Mouse (Mus musculus): ENCODE measurements around the gene Bahd1.

The Bahd1 gene

DNA sequence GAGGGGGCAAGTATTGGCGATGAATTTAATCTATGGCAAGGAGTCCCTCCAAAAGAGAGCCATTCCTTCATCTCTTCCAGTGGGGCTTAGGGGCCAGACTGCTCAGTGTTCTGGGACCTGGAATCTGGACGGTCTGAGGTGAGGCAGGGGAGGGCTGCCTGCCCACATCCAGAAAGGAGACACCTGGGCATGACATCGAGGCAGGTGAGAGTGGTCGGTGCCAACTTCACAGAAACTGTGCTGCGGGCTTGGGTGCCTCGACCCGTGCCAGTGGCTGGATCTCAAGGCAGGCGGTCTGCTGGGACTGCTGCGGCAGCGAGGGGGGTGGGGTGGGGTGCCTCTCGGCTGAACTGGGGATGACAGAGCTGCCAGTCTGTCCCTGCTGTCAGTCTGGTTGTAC, 2.4 kb upstream of the Bahd1 start:
- peak; percentile 40 to 60 for DNase-seq (ENCODE audit: inconsistent age in 2 of 2, low spot score in 1 of 2)

GRCm38 (mm10) chr2:118898771-118899170, 1.4 kb upstream of the Bahd1 start:
- peak in 1 of 2 experiments; percentile 35 for DNase-seq (ENCODE audit: inconsistent age in 2 of 2, low spot score in 1 of 2)

DNA sequence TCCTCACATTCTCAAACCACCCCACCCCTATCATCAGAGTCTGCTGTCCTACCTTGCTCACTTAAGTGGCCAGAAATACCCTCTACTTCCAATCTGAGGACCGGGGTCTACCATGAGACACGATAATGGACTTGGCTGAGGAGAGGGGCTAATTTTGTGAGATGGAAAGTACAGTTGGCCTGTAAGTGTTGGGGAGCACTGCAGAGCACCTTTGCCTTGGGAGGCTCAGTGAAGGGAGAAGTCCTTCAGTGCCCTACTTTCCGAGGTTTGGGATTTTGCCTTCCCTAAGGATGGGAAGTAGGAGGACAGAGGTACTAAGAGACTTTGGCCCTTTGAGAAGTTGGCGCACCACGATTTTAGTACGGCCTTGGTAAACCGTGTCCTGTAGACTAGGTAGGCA, 871 bp upstream of the Bahd1 start:
- DNase-seq (ENCODE audit: inconsistent age in 2 of 2, low spot score in 1 of 2): peak in 1 of 2 experiments; percentile 58

GRCm38 (mm10) chr2:118900826-118901140, 606 bp downstream of the Bahd1 start:
- DNase-seq (ENCODE audit: inconsistent age in 2 of 2, low spot score in 1 of 2): no peak

- DNase-seq (ENCODE audit: inconsistent age in 2 of 2, low spot score in 1 of 2): peak; percentile 99
Measured at GRCm38 (mm10) chr2:118901175-118902031, 1.2 kb downstream of the Bahd1 start.

DNA sequence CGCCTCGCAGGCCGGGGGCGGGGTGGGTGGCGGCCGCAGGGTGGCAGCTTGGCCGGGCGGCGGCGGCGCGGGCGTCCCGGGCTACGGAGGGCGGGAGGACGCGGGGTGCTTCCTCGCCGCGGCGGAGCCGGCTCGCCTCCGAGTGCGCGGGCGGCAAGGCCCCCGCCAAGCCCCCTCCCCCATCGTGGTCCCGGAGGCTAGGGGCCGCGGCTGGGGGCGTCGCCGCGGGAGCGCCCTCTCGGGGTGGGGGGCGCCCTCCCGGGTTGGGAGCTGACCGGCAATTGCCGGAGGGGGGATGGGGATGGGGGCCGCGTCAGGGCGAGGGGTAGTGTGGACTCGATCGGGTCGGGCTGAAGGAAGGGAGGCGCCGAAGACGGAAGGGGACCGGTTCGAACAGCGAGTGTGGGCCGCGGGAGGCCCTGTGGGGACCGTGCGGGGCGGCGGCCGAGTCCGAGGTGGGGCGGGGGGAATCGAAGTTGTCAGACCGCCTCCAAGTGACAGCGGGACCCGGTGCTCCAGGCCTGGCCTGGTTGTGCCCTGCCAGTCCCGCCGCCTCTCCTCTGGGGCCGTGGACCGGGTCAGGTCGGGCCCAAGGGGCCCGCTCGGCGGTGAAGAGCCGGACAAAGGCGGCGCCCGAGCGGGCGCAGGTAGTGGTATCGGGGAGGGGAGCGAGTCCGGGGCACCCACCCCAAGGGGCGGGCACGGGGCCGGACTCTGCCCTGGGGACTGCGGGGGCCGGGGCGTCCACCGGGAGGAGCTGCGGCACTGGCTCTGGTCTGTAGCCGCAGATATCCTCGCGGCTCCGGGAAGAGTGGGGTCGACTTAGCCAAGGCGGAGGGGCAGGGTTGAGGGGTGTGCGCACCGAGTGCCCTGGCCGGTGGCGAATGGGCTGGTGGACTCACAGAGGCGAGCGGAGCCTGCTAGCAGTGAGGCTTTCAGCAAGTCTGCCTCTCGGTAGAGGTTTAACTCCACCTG, 2.2 kb downstream of the Bahd1 start:
- DNase-seq (ENCODE audit: inconsistent age in 2 of 2, low spot score in 1 of 2): peak; percentile 83 to 93

GRCm38 (mm10) chr2:118903333-118903741, 3.2 kb downstream of the Bahd1 start:
- DNase-seq (ENCODE audit: inconsistent age in 2 of 2, low spot score in 1 of 2): peak in 1 of 2 experiments; percentile 58

DNA sequence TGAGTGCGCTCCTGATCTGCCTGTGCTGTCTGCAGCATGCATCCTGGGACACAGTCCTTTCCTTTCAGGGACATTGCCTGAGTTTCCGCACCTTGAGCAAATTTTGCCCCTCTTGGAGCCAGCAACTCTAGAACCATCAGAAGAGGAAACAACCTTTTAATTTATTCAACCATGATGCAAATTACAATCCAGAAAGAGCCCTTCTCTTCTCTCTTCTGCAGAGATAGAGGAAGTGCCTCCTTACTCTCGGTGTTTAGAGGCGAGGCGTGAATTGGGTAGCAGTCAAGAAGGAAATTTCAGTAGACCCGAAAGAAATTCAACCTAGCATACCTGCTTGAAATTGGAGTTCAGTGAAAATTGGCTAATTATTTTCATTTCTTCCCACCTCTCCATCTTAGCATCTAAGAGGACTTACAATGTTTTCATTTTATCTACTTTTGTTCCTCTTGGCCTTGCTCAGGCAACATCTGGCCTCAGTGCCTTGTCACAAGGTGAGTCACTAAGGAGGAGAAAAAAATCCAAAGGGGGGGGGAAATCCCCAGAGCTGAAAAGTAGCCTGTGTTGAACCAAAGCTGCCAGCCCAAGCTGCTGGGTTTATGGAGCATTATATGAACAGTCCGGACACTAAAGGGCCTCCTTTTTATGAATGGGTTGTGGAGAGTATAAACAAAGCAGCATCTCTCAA, 5.4 kb downstream of the Bahd1 start:
- peak in 1 of 2 experiments; percentile 82 for DNase-seq (ENCODE audit: inconsistent age in 2 of 2, low spot score in 1 of 2)

DNA sequence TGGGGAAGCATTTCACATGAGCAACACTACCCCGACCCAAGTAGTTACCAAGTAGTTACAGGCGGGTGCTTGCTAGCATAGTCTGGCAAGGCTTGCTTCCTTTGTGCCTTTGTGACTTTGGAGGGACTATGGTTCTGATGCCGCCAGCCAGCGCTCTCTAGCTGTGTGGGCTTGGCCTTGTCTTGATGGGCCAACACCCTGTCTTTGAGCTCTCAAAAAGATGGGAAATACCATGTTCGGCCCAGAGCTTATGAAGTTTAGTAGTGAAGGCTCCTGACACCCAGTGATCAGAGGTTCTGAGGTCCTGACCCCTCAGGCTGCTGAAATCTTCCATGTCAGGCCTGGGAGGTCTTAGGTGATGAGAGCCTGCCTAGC, 5.9 kb downstream of the Bahd1 start:
- no peak for DNase-seq (ENCODE audit: inconsistent age in 2 of 2, low spot score in 1 of 2)

DNA sequence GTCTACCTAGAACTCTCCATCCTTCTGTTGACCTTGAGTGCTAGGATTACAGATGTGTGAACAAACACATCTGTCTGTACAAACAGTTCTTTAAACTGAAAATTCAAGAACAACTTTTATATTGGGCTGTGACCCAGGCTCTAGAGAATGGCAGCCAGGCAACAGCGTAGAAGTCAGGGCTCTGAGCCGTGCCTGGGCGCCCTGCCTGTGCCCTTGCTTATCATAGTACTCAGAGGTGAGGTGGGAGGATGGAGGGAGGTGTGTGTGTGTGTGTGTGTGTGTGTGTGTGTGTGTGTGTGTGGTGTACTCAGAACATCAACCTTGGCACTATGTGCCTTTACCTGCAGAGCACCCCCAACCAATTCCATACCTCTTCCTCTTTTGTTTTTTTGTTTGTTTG, 7.6 kb downstream of the Bahd1 start:
- no peak for DNase-seq (ENCODE audit: inconsistent age in 2 of 2, low spot score in 1 of 2)

GRCm38 (mm10) chr2:118909151-118909550, 9.0 kb downstream of the Bahd1 start:
- no peak for DNase-seq (ENCODE audit: inconsistent age in 2 of 2, low spot score in 1 of 2)

DNA sequence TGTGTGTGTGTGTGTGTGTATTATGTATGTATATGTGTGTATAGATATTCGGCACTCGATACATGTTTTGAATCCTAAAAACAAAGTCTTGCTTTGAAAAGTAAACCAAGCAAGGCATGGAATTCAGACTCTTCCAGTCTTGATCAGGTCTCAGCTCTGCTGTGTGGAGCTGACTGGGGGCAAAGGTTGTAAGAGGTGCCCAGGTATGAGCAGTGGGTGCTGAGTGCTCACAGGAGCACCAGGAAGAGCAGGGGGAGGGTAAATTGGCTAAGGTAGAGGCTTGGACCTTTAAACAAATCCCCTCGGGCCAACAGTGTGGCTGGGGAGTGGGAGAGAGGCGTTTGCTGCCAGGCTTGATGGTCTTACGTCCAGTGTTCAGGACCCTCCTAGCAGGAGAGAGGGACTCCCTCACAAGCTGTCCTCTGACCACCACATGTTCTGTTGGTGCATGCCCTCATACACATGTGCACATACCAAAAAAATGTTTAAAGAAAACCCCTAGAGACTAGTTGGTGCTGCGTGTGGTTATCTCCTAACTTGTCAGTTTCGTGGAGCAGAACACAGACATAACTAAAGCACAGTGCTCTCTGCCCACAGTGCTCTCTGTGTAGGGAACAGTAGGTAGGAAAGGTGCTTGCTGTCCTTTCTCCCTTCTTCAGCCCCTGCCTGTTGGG, 10.6 kb downstream of the Bahd1 start:
- DNase-seq (ENCODE audit: inconsistent age in 2 of 2, low spot score in 1 of 2): no peak

DNA sequence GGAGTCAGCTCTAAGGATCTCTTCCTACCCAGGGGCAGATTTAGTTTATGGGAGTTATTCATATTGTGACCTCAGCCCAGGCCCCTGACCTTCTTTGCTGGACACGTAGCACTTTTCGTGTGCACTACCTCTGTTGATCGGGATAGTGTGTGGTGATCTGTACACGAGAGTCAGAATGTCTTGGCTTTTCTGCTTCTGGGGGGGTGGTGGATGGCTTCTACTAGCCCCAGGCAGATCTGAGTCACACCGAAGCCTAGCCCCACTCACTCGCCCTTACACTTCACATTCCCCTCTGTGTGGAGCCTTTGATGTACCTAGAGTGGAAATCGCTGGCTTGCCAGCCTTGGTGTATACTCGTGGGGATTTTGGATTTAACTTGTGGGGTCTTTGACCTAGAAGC, 12.5 kb downstream of the Bahd1 start:
- peak; percentile 22 to 71 for DNase-seq (ENCODE audit: inconsistent age in 2 of 2, low spot score in 1 of 2)

DNA sequence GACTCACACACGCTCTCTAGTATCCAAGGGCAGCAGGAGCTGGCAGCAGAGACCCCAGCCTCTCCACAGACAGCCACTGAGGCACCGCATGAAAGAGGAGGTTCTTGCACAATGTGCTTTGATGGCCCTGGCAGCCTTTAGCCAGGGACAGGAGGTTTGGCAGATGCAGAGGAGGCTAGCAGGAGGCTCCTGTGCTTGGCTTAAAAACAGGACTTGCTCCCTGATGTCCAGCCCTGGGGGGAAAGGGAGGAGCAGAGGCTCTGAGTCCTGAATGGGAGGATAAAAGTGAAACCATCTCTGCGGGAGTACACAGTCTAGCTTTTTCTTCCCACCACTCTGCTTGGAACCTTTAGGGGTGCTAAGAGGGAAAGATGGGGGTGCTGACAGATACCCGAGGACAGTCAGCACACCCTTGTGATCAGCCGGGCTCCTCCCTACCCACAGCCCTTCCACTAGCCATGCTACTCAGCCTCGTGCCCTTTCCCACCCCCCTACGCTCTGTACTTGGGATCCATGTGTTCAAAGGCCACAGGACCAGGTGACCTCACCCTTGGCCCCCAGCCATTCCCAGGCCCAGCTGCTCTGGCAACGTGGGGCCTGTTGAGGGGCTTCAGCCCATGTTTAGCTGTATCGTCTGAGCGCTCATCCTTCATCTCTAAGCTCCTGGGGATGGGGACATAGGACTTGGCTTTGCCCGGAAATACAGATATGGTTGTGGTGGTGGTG, 13.5 kb downstream of the Bahd1 start:
- DNase-seq (ENCODE audit: inconsistent age in 2 of 2, low spot score in 1 of 2): peak; percentile 63 to 83

GRCm38 (mm10) chr2:118914685-118915084, 14.5 kb downstream of the Bahd1 start:
- no peak for DNase-seq (ENCODE audit: inconsistent age in 2 of 2, low spot score in 1 of 2)

DNA sequence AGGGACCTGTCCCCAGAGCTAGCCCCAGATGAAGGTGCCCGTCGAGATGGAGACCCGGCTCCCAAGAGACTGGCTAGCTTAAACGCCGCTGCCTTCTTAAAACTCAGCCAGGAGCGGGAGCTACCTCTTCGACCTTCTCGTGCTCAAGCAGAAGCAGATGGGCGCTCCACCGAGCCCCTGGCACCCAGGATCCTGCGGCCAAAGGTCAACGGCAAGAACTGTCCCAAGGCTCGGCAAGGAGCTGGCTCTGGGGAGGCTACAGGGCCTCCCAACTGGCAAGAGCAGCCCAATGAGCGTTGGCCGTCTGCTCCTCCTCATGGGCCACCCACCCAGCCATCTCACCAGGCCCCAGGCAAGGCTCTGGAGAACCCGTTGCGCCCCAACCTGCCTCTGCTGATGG, 16.3 kb downstream of the Bahd1 start:
- DNase-seq (ENCODE audit: inconsistent age in 2 of 2, low spot score in 1 of 2): no peak

- no peak for DNase-seq (ENCODE audit: inconsistent age in 2 of 2, low spot score in 1 of 2)
Measured at GRCm38 (mm10) chr2:118918543-118918942, 18.4 kb downstream of the Bahd1 start.

GRCm38 (mm10) chr2:118920428-118920827, 20.3 kb downstream of the Bahd1 start:
- peak in 1 of 2 experiments; percentile 26 for DNase-seq (ENCODE audit: inconsistent age in 2 of 2, low spot score in 1 of 2)

- no peak for DNase-seq (ENCODE audit: inconsistent age in 2 of 2, low spot score in 1 of 2)
Measured at GRCm38 (mm10) chr2:118925952-118926351, 25.8 kb downstream of the Bahd1 start.

DNA sequence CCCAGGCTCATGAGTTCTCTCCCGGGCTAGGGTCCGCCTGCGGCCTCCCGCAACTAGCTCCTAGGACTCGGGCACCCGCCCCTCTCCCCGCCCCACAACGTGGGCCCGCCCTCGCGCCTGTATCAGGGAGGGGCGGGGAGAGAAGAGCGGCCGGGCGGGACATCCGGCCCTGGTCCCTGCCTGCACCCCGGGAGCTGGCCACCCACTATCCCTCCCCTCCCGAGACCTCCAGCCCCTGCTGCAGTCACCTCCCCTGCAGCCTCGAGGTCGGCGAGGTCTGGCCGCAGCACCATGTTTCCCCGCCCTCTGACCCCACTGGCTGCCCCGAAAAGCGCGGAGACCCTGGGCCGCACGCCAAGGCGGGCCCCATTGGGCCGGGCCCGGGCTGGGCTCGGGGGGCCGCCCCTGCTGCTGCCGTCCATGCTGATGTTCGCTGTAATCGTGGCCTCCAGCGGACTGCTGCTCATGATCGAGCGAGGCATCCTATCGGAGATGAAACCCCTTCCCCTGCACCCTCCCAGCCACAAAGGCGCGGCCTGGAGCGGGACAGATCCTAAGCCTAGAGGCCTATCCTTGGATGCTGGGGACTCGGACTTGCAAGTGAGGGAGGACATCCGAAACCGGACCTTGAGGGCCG, 26.3 kb downstream of the Bahd1 start, which contains the start of gene Chst14:
Chst14 (plus strand) TSS at position 136 of the 637 bp plus-strand sequence.
- DNase-seq (ENCODE audit: inconsistent age in 2 of 2, low spot score in 1 of 2): peak; percentile 89 to 94

Data from adrenal gland, adult (tissue).